Mouse (Mus musculus): ENCODE results near the gene Olfr424.

Gene Olfr424

DNA sequence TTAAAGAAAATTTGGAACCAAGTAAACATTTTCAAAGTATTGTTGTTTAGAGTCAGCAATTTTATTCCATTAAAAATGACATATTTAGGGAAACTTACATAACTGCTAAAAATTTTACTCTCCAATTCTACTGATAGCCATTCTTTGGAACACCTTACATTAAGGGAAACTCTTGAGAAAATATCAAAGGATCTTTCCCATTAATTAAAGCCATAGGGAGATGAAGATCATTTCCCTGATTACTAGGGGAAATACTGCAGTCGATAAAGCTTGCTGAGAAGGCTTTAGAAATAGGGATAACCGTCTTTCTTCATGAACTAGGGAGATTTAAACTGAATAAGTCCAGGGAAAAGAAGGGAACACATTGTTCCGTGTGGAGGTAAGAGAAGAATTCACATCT, at the start of gene Olfr424:
Gene Olfr424, plus strand, starts transcription at position 301 of the 400 bp plus-strand sequence.
- DNase-seq (ENCODE audit: low read depth) = no peak

DNA sequence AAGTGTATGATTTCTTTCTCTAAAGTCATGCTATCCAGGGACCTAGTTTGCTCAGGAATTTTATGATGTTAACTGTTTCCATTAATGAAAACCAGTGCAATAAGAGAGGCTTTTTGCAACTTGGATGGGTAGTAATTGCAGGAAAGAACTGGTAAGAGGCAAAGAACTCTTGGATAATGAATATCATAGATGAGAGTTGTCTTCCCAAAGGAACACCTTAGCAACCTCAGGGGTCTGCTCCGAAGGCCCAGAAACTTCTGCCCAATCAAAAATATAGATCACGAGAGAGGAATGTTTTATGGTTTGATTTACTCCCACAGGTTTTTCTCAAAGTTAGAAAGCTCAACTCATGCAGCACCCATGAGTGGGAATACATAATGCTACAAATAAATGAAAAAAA, 47.3 kb upstream of the Olfr424 start, which contains the start of gene Olfr429:
Gene Olfr429, plus strand, starts transcription at position 301 of the 400 bp plus-strand sequence.
- DNase-seq (ENCODE audit: low read depth) = no peak

DNA sequence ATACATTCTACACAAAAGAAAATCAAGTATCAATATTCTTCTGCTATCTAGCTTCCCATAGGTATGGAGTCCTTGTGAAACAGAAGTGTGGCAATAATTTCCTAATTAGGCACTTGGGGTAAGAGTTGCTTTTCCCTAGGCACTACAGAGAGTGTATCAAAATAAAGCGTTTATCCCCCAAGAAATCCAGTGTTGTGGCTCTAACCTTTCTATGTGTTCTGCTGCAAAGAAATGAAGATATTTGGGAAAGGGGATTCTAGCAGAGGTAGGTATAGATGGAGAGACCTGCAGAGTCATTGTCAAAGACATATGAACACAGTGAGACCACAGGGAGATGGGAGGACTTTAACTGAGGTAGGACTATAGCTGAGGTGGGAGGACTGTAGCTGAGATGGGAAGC, 34.7 kb upstream of the Olfr424 start, which contains the start of gene Olfr427:
Gene Olfr427, plus strand, starts transcription at position 301 of the 400 bp plus-strand sequence.
- DNase-seq (ENCODE audit: low read depth) = no peak

DNA sequence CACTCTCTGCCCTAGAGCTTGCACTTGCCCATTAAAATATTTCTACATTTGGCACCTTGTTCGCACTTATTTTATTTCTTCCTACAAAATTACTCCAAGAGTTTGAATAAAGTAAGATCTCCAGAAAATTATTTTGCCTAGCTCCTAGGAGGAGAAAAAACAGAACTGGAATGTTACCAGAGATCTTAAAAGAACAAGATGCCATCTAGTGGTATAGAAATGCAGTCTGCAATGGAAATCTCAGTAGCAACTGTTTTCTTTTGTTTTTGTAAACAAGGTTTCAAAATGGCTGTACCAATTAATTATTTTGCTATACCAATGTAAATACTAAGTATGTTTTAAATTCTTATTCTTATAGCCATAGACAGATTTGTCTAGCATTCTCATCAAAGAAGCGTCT, 27.6 kb upstream of the Olfr424 start:
- peak; percentile 31 for DNase-seq (ENCODE audit: low read depth)

DNA sequence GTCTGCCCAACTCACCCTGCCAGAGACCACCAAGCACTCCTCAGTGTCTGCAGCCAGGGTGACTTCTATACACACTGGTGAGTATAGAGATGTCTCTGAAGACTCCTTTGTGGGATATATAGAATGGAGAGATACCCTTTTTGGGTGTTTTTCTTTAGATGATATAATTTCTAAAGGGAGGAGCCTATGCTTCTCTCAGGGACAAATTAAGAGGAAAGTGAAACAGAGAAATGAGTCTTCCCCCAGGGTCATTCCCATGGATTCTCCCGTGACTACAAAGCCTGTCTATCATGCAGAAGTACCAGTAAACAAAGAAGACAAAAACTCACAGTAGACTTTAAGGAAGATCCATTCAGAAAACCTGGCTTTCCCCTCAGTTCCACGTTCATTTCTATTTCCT, 10.3 kb upstream of the Olfr424 start, which contains the start of gene Olfr231:
Gene Olfr231, minus strand, starts transcription at position 101 of the 400 bp plus-strand sequence.
- no peak for DNase-seq (ENCODE audit: low read depth)

DNA sequence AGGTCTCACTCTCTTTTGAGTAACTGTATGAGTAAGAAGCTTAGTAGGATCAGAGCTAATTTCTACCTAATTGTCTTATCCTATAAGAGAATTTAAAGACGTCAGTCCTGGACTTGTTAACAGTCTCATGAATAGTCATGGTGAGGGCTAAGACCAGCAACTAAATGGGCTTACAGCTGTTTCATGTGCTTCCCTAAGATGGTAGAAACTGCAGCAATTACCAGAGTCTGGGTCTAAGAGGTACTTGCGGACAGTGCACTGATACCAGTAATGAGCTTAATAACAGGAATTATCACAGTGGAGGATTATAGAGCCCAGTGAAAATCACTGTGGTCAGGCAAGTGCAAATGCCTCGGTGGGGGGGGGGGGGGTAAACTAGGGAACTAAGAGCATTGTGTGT, 682 bp downstream of the Olfr424 start:
- DNase-seq (ENCODE audit: low read depth) = no peak

DNA sequence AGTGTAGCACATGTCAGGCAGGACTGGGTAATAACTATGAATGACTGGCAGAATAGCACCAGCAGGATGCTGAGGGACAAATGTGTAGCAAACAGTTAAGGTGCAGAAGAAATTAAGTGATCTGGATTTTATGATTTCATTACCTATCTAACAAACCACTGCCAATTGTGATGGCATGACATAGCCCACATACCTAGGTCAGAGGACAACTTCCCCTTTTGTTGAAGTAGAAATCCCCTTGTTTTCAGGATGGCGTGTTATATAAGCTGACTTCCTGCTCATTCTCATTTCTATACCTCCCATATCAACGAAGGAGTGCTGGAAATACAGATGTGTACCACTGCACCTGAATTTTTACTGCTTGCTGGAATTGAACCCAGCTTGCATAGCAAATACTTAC, 10.1 kb downstream of the Olfr424 start:
- no peak for DNase-seq (ENCODE audit: low read depth)

DNA sequence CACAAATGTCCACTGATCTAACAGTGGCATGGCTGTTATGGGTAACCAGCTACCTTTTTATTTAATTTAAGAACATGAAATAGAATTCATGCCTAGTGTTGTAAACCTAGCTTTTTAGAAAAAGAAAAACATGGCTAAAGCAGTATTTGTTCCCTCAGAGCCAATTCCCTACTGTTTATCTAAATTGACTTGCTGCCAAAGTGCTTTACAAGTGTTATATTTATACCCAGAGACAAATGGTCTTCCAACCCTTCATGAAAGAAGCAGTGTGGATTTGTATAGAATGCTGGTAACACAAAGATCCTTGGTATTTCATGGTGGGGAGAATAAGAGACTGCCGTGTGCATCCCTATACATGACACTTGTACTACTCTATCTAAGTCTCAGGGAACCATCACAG, 15.4 kb downstream of the Olfr424 start:
- DNase-seq (ENCODE audit: low read depth) = no peak

DNA sequence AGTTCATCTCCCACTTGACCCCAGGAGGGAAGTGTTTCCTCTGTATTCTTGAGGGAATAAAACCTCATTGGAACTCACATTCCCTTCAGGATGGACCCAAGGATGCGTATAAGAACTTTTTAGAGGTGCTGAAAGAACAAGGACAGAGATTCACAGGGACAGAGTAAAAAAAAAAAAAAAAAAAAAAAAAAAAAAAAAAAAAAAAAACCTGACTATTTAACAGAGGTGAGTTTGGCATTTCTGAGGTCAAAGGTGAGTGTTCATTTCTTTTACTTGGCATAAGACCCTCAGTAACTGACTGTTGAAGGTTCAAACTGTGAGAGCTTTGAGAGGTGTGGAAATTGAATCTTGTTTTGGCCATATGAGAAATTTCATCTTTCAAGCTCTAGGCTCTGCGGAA, 18.0 kb downstream of the Olfr424 start:
- no peak for DNase-seq (ENCODE audit: low read depth)

DNA sequence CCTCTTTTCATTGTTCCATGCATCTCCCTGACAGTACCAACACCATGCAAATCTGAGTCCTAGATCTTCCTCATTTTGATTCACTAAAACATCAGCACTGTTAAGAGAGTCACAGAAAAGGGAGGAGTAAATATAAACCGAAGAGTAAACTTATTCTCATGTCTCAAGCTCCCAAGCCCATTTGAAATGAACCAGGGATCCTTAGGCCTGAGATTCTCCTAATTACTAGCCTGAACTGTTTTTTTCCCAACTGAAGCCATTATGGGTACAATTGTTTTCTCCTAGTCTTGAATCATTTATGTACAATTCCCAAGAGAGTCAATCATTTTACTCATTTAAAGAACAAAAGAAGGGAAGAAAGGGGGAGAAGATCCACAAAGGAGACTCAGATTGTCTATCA, 24.0 kb downstream of the Olfr424 start, which contains the start of gene Olfr420:
Gene Olfr420, plus strand, starts transcription at position 301 of the 400 bp plus-strand sequence.
- no peak for DNase-seq (ENCODE audit: low read depth)

DNA sequence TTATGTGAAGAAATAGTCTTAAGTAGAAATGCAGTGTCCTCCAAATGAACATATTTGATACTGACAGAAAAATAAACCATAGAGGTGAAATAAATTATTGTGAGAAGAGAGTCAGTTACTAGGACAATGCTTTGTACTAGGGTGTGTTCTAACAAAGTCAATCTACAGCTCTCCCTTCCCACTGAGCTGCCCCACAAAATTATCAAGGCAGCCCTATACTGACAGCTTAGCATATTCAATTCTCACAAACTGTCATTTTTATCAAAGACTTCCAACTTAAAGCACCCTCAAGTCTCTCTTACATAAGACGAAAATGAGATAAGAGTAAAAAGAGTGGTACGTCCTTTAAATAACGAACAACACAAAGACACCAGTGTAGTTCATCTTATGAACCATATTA, 26.3 kb downstream of the Olfr424 start:
- DNase-seq (ENCODE audit: low read depth) = no peak

DNA sequence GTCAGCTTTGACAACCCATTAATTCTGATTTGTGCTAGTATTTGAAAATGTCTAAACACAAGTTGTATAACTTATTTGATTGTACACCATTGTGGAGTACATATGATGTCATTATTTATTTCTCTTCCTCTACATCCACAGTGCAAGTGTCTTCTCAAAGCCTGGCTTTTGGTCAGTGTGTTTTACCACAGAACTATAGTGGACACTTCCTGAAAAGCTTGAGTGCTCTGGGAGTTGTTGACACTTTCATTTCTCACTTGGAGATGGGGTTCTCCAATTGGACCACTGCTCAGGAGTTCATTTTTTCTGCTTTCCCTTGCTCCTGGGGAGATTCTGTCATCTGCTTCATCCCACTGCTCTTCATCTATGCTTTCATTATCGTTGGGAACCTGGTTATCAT, 27.2 kb downstream of the Olfr424 start:
- no peak for DNase-seq (ENCODE audit: low read depth)

DNA sequence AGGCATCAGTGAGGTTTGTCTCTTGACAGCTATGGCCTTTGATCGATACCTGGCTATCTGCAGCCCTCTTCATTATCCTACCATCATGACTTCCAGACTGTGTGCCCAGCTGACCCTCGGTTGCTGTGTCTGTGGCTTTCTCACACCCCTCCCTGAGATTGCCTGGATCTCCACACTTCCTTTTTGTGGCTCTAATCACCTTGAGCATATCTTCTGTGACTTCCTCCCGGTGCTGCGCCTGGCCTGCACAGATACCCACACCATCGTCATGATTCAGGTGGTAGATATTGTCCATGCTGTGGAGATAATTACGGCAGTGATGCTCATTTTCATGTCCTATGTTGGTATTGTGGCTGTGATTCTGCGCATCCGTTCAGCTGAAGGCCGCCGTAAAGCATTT, 27.8 kb downstream of the Olfr424 start:
- DNase-seq (ENCODE audit: low read depth) = no peak

DNA sequence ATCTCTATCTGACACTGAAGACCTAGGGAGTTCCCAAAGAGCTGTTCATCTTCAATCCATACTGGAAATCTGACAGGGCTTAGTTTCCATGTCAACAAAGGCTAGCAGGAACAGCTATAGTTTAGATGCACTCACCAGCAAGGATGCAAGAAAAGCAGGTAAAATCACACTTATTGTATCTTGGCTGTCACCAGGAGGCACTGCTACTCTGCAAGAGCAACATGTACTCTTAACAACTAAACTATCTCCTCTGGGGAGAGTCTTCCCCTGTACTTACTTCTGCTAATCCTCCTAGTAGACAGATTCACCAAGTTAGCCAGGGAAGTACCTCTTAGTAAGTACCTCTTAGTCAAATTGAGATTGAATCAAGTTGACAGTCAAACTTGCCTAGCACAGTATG, 37.7 kb downstream of the Olfr424 start:
- DNase-seq (ENCODE audit: low read depth) = no peak

DNA sequence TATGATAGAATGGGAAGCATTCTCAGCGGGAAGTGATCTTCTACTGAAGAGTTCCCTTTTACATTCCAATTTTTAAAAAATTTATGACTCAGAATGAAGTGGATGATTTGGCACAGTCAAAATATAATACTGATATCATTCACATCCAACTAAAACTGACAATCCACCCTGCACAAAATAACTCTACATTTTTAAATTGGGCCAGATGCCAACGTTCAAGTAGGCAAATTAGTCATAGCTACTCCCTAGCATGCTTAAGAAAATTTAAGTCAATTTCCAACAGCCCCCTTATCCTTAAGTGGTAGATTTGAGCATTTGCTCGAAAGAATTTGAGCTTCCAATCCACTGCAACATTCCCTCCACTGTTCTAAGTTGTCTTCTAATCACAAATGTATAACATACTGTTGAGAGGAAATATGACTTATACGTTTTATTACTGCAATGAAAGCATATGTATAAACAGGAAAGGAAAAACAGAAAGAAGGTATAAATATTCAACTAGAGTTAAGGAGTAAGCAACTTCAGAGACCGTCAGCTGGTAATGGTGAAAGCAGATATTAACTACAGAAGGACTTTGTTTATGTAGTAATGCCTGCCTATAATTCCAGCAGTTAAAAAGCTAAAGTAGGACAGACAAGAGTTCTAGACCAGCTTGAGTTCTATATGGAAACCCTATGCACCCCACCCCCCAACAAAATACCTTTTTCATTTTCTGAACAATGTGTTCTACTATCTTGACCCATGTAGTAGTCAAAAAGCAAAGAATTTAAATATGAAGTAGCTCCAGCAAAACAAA, 39.6 kb downstream of the Olfr424 start:
- DNase-seq (ENCODE audit: low read depth) = no peak

DNA sequence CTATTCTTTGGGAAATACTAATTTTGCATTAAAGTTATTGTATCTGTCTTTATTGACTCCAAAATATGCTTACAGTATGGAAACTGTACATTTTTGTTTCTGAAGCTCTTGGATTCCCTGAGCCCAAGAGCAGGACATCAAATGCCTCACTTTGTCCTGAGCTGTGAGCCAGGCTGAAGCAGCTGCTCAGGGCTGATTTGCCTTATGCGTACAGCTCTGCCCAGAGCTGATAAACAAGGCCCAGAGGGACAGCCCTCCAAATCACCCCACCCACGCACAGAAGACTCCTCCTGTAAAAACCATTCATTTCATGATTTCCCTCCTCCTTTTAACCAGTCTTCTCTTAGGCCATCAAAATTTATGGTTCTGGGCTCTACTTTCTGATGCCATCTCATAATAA, 40.2 kb downstream of the Olfr424 start:
- no peak for DNase-seq (ENCODE audit: low read depth)

DNA sequence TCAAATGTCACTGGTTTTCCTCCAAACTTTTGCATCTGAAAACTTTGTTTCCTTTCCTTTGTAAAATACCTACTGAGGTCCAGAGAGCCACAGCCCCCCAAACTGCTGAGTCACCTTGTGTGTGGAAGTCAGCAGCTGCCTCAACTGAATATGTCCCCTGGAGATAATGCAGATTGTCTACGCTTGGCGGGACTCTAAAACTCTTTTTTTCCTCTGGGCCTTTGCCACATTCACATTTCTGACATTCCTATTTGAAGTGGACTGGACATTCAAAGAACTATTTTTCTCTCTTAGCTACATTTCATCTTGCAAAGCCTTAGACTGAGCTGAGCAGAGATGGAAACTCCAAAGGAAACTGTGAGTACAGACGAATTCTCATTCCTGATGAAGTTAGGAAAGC, 41.3 kb downstream of the Olfr424 start, which contains the start of gene Spta1:
Gene Spta1, plus strand, starts transcription at position 172 of the 400 bp plus-strand sequence.
- no peak for DNase-seq (ENCODE audit: low read depth)
